Mouse (Mus musculus): Measurements from ENCODE around the gene Neurog2. TPM values are rescaled to one million over a fixed set of nuclear protein-coding genes. Genes with fewer than 3 reads are reported as not detected.

The Neurog2 gene
- total and polyA plus RNA-seq, 3 experiments = 0.04 TPM; not detected in 2

DNA sequence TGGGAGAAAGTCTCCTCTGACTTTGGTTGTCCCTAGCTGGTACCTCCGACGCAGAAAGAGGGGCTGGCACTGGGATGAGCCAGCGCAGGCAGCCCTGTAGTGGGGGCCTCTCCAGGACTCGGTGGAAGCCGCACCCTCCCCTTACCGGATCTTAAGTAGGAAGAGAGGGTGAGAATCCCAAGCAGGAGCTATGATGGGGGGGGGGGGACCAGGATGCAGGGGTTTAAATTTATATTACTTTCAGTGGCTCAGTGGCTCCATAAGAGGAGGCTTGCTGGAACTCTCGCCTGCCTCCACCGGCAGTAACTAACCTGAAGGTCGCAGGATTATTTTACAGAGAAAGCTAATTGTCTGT, 5.0 kb upstream of the Neurog2 start:
- H3K36me3 ChIP-seq (ENCODE audit: control insufficient read depth in 1 of 2, insufficient read depth in 2 of 2, low read length in 2 of 2) = peaks cover 0 to 3% of the 10 kb centered on the region in 2 experiments; a peak in 1 of 4 replicates
- no peak for DNase-seq (ENCODE audit: low read depth, low spot score)
- TF ChIP-seq SMC3 (IDR thresholded peaks at IDR 0.05; ENCODE audit: low read depth, low read length) = no peak
- TF ChIP-seq GATA1 (IDR thresholded peaks at IDR 0.05; ENCODE audit: low read depth, low read length) = no peak
- no peak for TF ChIP-seq RAD21 (IDR thresholded peaks at IDR 0.05; ENCODE audit: low read depth, low read length)
- no peak for TF ChIP-seq GABPA (IDR thresholded peaks at IDR 0.05; ENCODE audit: low read depth, low read length)
- TF ChIP-seq TCF12 (IDR thresholded peaks at IDR 0.05; ENCODE audit: low read depth, low read length) = no peak
- TF ChIP-seq ZKSCAN1 (IDR thresholded peaks at IDR 0.05; ENCODE audit: low read depth, low read length) = no peak
- no peak for TF ChIP-seq ZMIZ1 (IDR thresholded peaks at IDR 0.05; ENCODE audit: low read depth, low read length)
- no peak for TF ChIP-seq MEF2A (IDR thresholded peaks at IDR 0.05; ENCODE audit: extremely low read depth, insufficient replicate concordance, low read depth, low read length, poor library complexity, severe bottlenecking)
- no peak for TF ChIP-seq CTCF (IDR thresholded peaks at IDR 0.05 in 2 of 3, conservative IDR thresholded peaks at IDR 0.05 in 1 of 3; ENCODE audit: control insufficient read depth in 1 of 3, insufficient read depth in 1 of 3, low read depth in 2 of 3, low read length in 3 of 3, poor library complexity in 1 of 3, severe bottlenecking in 1 of 3)
- no peak for TF ChIP-seq TBP (IDR thresholded peaks at IDR 0.05; ENCODE audit: low read depth, low read length)
- no peak for TF ChIP-seq USF2 (IDR thresholded peaks at IDR 0.05; ENCODE audit: borderline replicate concordance in 1 of 2, insufficient read depth in 1 of 2, low read depth in 1 of 2, low read length in 2 of 2)
- no peak for TF ChIP-seq CHD1 (IDR thresholded peaks at IDR 0.05; ENCODE audit: low read depth, low read length)
- TF ChIP-seq ZNF384 (IDR thresholded peaks at IDR 0.05; ENCODE audit: low read depth, low read length) = no peak
- no peak for TF ChIP-seq POLR2A (IDR thresholded peaks at IDR 0.05; ENCODE audit: control insufficient read depth in 1 of 2, insufficient read depth in 1 of 2, low read depth in 1 of 2, low read length in 2 of 2, poor library complexity in 1 of 2)
- no peak for TF ChIP-seq MYC (IDR thresholded peaks at IDR 0.05; ENCODE audit: low read depth, low read length)
- no peak for TF ChIP-seq MAFK (IDR thresholded peaks at IDR 0.05; ENCODE audit: borderline replicate concordance, low read depth, low read length)
- TF ChIP-seq ETS1 (IDR thresholded peaks at IDR 0.05; ENCODE audit: low read depth, low read length) = no peak
- no peak for TF ChIP-seq MXI1 (IDR thresholded peaks at IDR 0.05; ENCODE audit: low read depth, low read length)
- no peak for TF ChIP-seq KAT2A (conservative IDR thresholded peaks at IDR 0.05; ENCODE audit: low read depth, low read length)
- no peak overlapping the region for H3K9ac ChIP-seq (ENCODE audit: control insufficient read depth, low read depth, low read length, poor library complexity, severe bottlenecking)
- no peak overlapping the region for H3K4me3 ChIP-seq (ENCODE audit: control insufficient read depth in 1 of 2, insufficient read depth in 1 of 2, low read depth in 2 of 2, low read length in 2 of 2)
- no peaks in the 10 kb centered on the region for H3K4me1 ChIP-seq (ENCODE audit: control insufficient read depth in 1 of 2, insufficient read depth in 2 of 2, low read length in 2 of 2)
- H3K27me3 ChIP-seq (ENCODE audit: control insufficient read depth in 1 of 2, insufficient read depth in 2 of 2, low read length in 2 of 2) = peaks cover 3 to 5% of the 10 kb centered on the region in 2 experiments
- H3K27ac ChIP-seq (ENCODE audit: control insufficient read depth, low read depth, low read length) = no peak overlapping the region
- no peaks in the 10 kb centered on the region for H3K9me3 ChIP-seq (replicated peaks; ENCODE audit: insufficient read depth, low read length)
- no peaks in the 10 kb centered on the region; the same call in 1 of the 2 replicates for H3K79me2 ChIP-seq (ENCODE audit: control insufficient read depth, insufficient read depth, low read length, poor library complexity)

All from MEL (cell line).